Mouse (Mus musculus) gastrocnemius, adult 8-10 months (tissue): ENCODE data around the gene Gna11. TPM values are rescaled to one million over a fixed set of nuclear protein-coding genes. Genes with fewer than 3 reads are reported as not detected.
A peak's percentile ranks its signal among the peaks of the same experiment; 100 is the strongest.

Experiments used
- DNase-seq, 2 experiments: peaks; one replicate each; pipeline ENCODE4 v3.0.0; 2022; ENCODE audit warnings: low spot score in 2 of 2
- total RNA-seq, 4 experiments: library from RNA; stranded (reverse); gene quantifications; 2 replicates each; pipeline ENCODE4 v1.2.4; 2022

The Gna11 gene
- total RNA-seq, result 10 to 100 TPM; 26.2 to 30.7 (median 28.4) TPM

DNA sequence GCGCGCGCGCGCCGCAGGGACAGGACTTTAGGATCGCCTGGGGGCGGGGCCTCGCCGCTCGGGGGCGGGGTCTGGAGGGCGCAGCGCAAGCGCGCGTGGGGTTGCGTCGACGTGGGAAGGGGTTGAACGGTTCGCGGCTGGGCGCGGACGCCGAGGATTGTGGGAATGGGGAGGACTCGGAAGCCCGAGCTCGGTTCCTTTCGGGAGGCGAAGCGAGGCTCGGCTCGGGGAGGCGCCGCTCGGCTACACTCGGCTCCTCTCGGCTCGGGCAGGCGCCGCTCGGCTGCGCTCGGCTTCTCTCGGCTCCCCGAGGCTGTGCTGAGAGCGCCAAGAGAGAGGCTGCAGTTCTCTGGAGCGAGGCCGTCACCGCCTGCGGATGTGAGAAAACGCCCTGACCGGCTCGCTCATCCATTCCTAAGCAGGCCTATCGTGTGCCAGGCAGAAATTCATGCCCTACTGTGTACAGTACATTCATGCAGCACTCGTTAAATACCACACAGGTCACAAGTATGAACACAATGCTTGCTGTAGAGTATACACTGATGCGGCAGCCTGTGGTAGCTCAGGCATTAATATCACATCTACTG, at the start of gene Gna11:
Gna11 (minus strand) TSS at position 30 of the 587 bp plus-strand sequence.
- DNase-seq, result peak; percentile 99

GRCm38 (mm10) chr10:81593935-81594334, 48.9 kb upstream of the Gna11 start:
- DNase-seq, result no peak

DNA sequence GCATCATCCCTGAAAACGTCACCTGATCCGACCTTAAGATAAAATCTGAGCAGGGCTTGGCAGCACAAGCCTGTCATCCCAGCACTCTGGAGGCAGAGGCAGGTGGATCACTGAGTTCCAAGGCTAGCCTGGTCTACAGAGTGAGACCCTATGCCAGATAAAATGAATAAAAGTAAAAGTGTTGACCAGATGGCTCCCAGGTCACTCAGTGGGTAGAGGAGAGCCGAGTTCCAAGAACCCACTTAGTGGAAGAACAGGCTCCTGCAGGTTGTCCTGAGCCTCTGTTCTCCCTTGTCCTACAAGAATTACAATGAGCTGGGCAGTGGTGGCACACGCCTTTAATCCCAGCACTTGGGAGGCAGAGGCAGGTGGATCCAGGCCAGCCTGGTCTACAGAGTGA, 48.2 kb upstream of the Gna11 start:
- DNase-seq, result no peak

- no peak for DNase-seq
Observed at GRCm38 (mm10) chr10:81592631-81593030, 47.6 kb upstream of the Gna11 start.

GRCm38 (mm10) chr10:81591846-81592245, 46.9 kb upstream of the Gna11 start:
- DNase-seq, result no peak

DNA sequence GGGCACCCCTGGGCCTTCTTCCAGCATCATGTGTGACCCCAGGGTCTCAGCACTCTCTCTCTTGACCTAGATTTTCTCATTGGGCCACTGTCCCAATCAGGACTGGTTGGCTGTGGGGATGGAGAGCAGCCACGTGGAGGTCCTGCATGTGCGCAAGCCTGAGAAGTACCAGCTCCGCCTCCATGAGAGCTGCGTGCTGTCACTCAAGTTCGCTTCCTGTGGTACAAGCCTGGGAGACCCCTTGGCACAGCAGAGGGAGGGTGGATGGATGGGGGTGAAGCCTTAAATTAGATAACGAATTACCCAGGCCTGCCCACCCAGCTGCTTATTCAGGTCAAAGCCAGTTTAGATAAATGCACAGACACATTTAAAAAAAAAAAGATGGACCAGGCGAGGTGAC, 43.7 kb upstream of the Gna11 start:
- DNase-seq, result no peak

DNA sequence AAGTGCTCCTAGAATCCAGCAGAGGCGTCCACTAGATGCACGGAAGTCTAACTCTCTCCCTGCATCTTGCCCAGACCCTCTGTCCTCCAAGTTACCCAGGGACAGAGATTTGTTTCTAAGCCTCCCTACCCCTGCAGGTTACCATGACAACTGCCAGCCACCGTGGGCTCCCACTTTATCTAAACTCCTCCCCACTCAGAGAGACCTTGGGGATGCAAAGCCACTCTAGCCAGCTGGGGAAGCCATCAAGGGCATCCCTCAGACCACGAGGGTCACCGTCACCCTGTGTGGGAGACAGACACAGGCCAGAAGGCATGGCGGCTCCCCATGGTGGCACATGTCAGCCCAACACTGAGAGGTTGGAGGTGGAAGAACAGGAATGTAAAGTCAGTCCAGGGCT, 38.4 kb upstream of the Gna11 start:
- DNase-seq, result no peak

- DNase-seq, result no peak
Observed at GRCm38 (mm10) chr10:81580441-81581070, 35.6 kb upstream of the Gna11 start.

DNA sequence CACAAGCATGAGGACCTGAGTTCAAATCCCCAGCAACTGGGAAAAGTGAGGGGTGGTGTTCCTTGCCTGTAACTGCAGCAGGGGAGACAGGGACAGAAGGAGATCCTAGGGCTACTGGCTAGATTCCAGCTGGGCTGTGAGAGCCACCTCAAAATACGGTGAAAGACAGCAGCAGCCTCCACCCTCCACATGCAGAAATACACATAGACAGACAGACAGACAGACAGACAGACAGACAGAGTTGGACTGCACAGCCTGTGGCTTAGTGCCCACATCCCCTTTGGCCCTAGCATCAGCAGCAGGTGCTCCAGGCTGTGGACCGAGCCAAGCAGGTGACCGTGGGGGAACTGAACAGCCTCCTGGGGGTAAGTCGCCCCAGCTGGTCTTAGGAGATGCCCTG, 35.0 kb upstream of the Gna11 start:
- no peak for DNase-seq

GRCm38 (mm10) chr10:81575695-81576094, 30.7 kb upstream of the Gna11 start:
- DNase-seq, result no peak

GRCm38 (mm10) chr10:81575208-81575631, 30.2 kb upstream of the Gna11 start:
- DNase-seq, result no peak

- DNase-seq, result no peak
Observed at GRCm38 (mm10) chr10:81574081-81575056, 29.4 kb upstream of the Gna11 start, which contains the start of gene Tle2. Gene Tle2 (plus strand): TSS chr10:81574561.

GRCm38 (mm10) chr10:81572975-81573374, 28.0 kb upstream of the Gna11 start:
- DNase-seq, result peak; percentile 43 to 73

DNA sequence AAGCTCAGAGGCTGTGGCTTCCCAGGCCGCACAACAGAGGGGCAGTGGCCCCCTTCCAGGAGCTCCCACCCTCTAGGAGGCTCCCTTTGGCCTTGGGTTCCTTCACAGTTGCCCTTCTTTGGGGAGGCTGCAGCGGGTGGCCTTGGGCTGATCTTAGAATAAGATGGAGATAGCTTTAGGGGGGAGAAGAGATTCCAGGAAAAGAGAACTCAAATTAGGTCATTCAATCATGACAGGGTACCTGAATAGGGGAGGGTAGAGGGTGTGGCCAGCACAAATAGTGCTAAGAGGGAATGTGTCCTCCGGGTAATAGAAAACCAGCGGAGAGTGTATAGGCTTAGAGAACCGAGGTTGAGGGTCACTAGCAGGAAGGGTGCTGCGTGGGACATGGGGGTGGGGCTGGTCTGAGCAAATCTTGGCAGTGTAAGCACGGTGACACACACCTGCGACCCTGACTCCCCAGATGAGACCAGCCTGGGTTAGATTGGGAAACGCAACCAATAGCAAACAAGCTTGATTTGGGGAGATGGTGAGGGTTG, 27.2 kb upstream of the Gna11 start:
- no peak for DNase-seq

DNA sequence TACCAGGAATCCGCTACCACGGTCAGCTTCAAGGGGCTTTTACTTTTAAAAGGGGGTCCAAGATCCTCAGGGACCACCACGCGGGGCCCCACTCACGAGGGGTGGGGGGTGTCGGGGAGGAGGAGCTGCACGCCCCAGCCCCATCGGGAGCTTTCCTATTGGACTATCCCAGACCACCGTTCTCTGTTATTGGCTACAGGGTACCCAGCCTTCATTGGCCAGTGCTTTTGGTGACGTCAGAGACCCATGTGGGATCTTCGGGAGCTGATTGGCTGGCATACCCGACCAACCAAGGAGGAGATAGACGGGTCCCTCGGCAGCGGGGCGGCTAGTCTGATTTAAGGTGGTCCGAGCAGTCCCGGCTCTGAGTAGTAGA, 26.5 kb upstream of the Gna11 start:
- peak; percentile 99 for DNase-seq

DNA sequence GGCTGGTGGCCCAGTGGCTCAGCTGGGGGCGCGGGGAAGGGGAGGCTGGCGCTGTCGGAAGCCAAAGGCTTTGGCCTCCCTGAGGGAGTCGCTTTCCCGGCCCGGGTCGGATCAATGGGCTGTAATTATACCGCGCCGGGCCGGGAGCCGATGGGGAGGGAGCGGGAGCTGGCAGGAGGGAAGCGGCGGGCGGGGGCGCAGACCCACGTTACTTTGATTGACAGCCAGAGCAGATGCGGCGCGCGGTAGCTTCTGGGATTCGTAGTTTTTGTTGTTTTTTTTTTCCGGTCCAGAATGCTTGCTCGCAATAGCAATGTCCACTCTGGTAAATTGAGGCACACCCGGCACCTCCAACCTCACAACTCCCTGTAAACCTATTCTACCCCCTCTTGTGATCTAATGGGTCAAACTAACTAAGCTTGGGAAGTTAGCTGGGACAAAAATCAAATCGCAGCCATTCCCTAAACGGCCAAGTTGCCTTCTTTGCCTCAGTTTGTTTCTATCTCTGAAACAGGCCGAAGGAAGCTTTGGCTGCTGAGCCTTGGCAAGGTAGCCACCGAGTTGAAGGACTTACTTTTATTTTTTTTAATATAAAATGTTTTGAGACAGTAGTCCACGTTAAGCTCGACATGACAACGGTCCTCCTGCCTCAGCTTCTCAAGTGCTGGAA, 26.0 kb upstream of the Gna11 start:
- DNase-seq, result peak; percentile 92

GRCm38 (mm10) chr10:81570238-81570800, 25.3 kb upstream of the Gna11 start:
- DNase-seq, result no peak

- DNase-seq, result no peak
Observed at GRCm38 (mm10) chr10:81569507-81570237, 24.7 kb upstream of the Gna11 start.

DNA sequence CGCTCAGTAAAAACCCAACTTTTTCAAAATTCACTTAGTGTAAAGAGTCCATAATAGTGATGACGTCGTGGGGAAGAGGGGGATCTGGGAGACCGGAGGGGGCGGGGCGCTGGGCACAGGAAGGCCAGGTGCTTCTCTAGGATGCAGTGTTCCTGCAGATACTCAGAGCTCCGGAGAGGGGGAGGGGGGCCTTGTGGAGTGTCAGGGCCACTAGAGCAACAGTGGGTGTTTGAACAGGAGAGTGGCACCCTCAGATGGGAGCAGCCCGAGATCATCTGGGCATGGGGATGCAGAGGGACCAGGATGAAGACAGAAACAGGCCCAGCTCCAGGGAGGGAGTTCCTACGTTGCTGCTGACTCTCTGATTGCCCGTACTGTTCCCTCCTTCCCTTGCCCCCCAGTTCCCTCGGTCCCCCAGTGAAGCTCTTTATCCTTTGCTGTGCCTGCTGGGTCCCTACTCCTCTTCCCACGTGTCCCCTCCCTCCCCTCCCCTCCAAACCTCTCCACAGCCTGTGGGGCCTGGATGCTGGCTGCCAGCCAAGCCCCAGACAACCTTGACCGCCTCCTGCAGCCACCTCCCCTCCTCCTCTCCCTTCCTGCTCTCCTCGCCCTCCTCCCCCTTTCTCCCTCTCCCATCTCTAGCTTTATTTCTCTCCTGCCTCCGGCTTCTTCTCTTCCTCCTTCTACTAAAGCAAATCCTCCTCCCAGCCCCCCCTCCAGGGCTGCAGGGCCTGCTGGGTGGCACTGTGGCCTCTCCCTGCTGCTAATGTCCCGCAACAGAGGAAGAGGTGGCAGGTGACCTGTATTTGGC, 23.6 kb upstream of the Gna11 start:
- no peak for DNase-seq
